Mouse (Mus musculus) stomach, postnatal 0 days (tissue): Measurements from ENCODE around the gene Grid1.

ENCODE experiments used
- CTCF ChIP-seq: IDR thresholded peaks from 2 replicates; pipeline ENCODE4 v1.5.1; 2016; ENCODE audit warnings: antibody characterized with exemption, low read depth, mild to moderate bottlenecking, moderate library complexity
- EP300 ChIP-seq: optimal IDR thresholded peaks from 2 replicates; pipeline ENCODE3; 2016; ENCODE audit warnings: antibody characterized with exemption

- no peak for TF ChIP-seq CTCF
- no peak for TF ChIP-seq EP300
Measured at GRCm38 (mm10) chr14:35074636-35075035, 254.7 kb downstream of the Grid1 start.
